Mouse (Mus musculus) kidney, embryonic 16.5 days (tissue): ENCODE data around the gene Ripor2. TPM values are rescaled to one million over a fixed set of nuclear protein-coding genes. Genes with fewer than 3 reads are reported as not detected.

Experiments used
- ATAC-seq: fragments of 200-750 bp; cut with Nextera tagmentation; 2 replicates; pipeline ENCODE4 v1.8.0; 2017; ENCODE audit warnings: moderate TSS enrichment; ENCODE audit not compliant: low FRiP score, low TSS enrichment
- H3K27ac ChIP-seq: fragments of 300-500 bp; sonication (generic); 2 replicates; pipeline ENCODE4 v1.5.1; 2014; ENCODE audit warnings: low read length
- H3K27me3 ChIP-seq: fragments of 300-500 bp; sonication (generic); 2 replicates; pipeline ENCODE4 v1.6.1; 2014; ENCODE audit warnings: low read length, control low read depth, mixed read lengths; ENCODE audit not compliant: insufficient read depth
- H3K36me3 ChIP-seq: fragments of 300-500 bp; sonication (generic); 2 replicates; pipeline ENCODE4 v1.6.1; 2014; ENCODE audit warnings: low read length, control low read depth, mixed read lengths; ENCODE audit not compliant: insufficient read depth
- H3K4me1 ChIP-seq: fragments of 300-500 bp; sonication (generic); 2 replicates; pipeline ENCODE4 v1.6.1; 2014; ENCODE audit warnings: low read length, control low read depth, mixed read lengths; ENCODE audit not compliant: insufficient read depth
- H3K4me2 ChIP-seq: fragments of 300-500 bp; sonication (generic); replicated peaks from 2 replicates; pipeline ENCODE4 v1.6.1; 2014; ENCODE audit warnings: low read depth, low read length
- H3K4me3 ChIP-seq: fragments of 300-500 bp; sonication (generic); 2 replicates; pipeline ENCODE4 v1.5.1; 2014; ENCODE audit warnings: mild to moderate bottlenecking, low read length
- H3K9ac ChIP-seq: fragments of 300-500 bp; sonication (generic); replicated peaks from 2 replicates; pipeline ENCODE4 v1.6.1; 2014; ENCODE audit warnings: low read length
- H3K9me3 ChIP-seq: fragments of 300-500 bp; sonication (generic); 2 replicates; pipeline ENCODE4 v1.6.1; 2016; ENCODE audit warnings: low read length, control low read depth
- WGBS: fragments of 180-500 bp; shearing (Covaris S2); extraction: QIAGEN DNeasy Blood & Tissue Kit; methylation state at CpG from one replicate; pipeline ENCODE4 v1.1.7; 2014; 5-methylcytosine and 5-hydroxymethylcytosine counted together
- polyA plus RNA-seq: library from polyadenylated mRNA; unstranded; fragments of >200 nt; fragmentation: Nextera tagmentation; extraction: Ambion mirVana; gene quantifications from 2 replicates; pipeline ENCODE4 v1.2.1, GENCODE M21; 2015

The Ripor2 gene
- polyA plus RNA-seq, 1 experiment from 2014 or later = 2.1 TPM

GRCm38 (mm10) chr13:24640166-24640560 lies 58.2 kb downstream of the Ripor2 start:
- Histone ChIP-seq H3K9ac (no peak overlapping the region), H3K9me3 (no peaks in the 10 kb centered on the region), H3K4me1 (peaks cover 30% of the 10 kb centered on the region), H3K27me3 (peaks cover 5% of the 10 kb centered on the region), H3K4me2 (no peak overlapping the region), H3K27ac (no peak overlapping the region), H3K36me3 (no peaks in the 10 kb centered on the region), H3K4me3 (no peak overlapping the region)
- ATAC-seq = no peak
- 37% methylated on average over 4 of the region's 4 CpGs for WGBS

- peaks cover 30% of the 10 kb centered on the region for H3K4me1 ChIP-seq
- H3K4me2 ChIP-seq = no peak overlapping the region
- H3K9ac ChIP-seq = no peak overlapping the region
- 81% methylated on average over 3 of the region's 3 CpGs for WGBS
- no peaks in the 10 kb centered on the region for H3K9me3 ChIP-seq
- H3K4me3 ChIP-seq = no peak overlapping the region
- no peaks in the 10 kb centered on the region for H3K36me3 ChIP-seq
- no peak overlapping the region for H3K27ac ChIP-seq
- peaks cover 5% of the 10 kb centered on the region for H3K27me3 ChIP-seq
- ATAC-seq = no peak
These were observed 58.9 kb downstream of the Ripor2 start for GRCm38 (mm10) chr13:24640836-24641385.

GRCm38 (mm10) chr13:24641491-24642430 lies 59.8 kb downstream of the Ripor2 start:
- Histone ChIP-seq H3K4me3 (no peak overlapping the region), H3K36me3 (no peaks in the 10 kb centered on the region), H3K9ac (no peak overlapping the region), H3K27me3 (peaks cover 5% of the 10 kb centered on the region), H3K27ac (no peak overlapping the region), H3K4me2 (no peak overlapping the region), H3K4me1 (peaks cover 30% of the 10 kb centered on the region), H3K9me3 (no peaks in the 10 kb centered on the region)
- 66% methylated on average over 7 of the region's 7 CpGs for WGBS
- ATAC-seq = no peak

GRCm38 (mm10) chr13:24645146-24645545 lies 63.2 kb downstream of the Ripor2 start:
- Histone ChIP-seq H3K36me3 (no peaks in the 10 kb centered on the region), H3K27ac (no peak overlapping the region), H3K9me3 (no peaks in the 10 kb centered on the region), H3K4me2 (no peak overlapping the region), H3K9ac (no peak overlapping the region), H3K27me3 (no peaks in the 10 kb centered on the region), H3K4me1 (peaks cover 9% of the 10 kb centered on the region), H3K4me3 (no peak overlapping the region)
- WGBS = 80% methylated on average over 3 of the region's 3 CpGs
- ATAC-seq = no peak

- WGBS = 76% methylated on average over 3 of the region's 3 CpGs
- Histone ChIP-seq H3K27me3 (no peaks in the 10 kb centered on the region), H3K4me1 (no peaks in the 10 kb centered on the region), H3K9me3 (no peaks in the 10 kb centered on the region), H3K4me3 (no peak overlapping the region), H3K9ac (no peak overlapping the region), H3K27ac (no peak overlapping the region), H3K4me2 (no peak overlapping the region), H3K36me3 (no peaks in the 10 kb centered on the region)
- ATAC-seq = no peak
These were observed 64.3 kb downstream of the Ripor2 start for GRCm38 (mm10) chr13:24646324-24646723.

- no peak overlapping the region for H3K4me2 ChIP-seq
- WGBS = 87% methylated on average over 2 of the region's 2 CpGs
- no peaks in the 10 kb centered on the region for H3K9me3 ChIP-seq
- H3K9ac ChIP-seq = no peak overlapping the region
- no peaks in the 10 kb centered on the region for H3K27me3 ChIP-seq
- no peak for ATAC-seq
- no peaks in the 10 kb centered on the region for H3K36me3 ChIP-seq
- no peak overlapping the region for H3K4me3 ChIP-seq
- H3K27ac ChIP-seq = no peak overlapping the region
- no peaks in the 10 kb centered on the region for H3K4me1 ChIP-seq
These were observed 65.5 kb downstream of the Ripor2 start for GRCm38 (mm10) chr13:24647444-24647843.

GRCm38 (mm10) chr13:24648027-24648426 lies 66.0 kb downstream of the Ripor2 start:
- Histone ChIP-seq H3K36me3 (no peaks in the 10 kb centered on the region), H3K9me3 (no peaks in the 10 kb centered on the region), H3K27ac (no peak overlapping the region), H3K27me3 (no peaks in the 10 kb centered on the region), H3K9ac (no peak overlapping the region), H3K4me1 (no peaks in the 10 kb centered on the region), H3K4me3 (no peak overlapping the region), H3K4me2 (no peak overlapping the region)
- 75% methylated on average over 5 of the region's 5 CpGs for WGBS
- no peak for ATAC-seq

- Histone ChIP-seq H3K4me3 (no peak overlapping the region), H3K4me1 (no peaks in the 10 kb centered on the region), H3K9me3 (no peaks in the 10 kb centered on the region), H3K4me2 (no peak overlapping the region), H3K27ac (no peak overlapping the region), H3K27me3 (no peaks in the 10 kb centered on the region), H3K9ac (no peak overlapping the region), H3K36me3 (no peaks in the 10 kb centered on the region)
- ATAC-seq = no peak
- WGBS = 91% methylated on average over 3 of the region's 3 CpGs
These were observed 66.7 kb downstream of the Ripor2 start for GRCm38 (mm10) chr13:24648668-24649067.

GRCm38 (mm10) chr13:24649099-24649498 lies 67.1 kb downstream of the Ripor2 start:
- ATAC-seq = no peak

GRCm38 (mm10) chr13:24651018-24651417 lies 69.0 kb downstream of the Ripor2 start:
- WGBS = 83% methylated on average over 3 of the region's 3 CpGs

More at GRCm38 (mm10) chr13:24649099-24649498, 67.1 kb downstream of the Ripor2 start:
- no peak overlapping the region for H3K4me2 ChIP-seq
- 67% methylated on average over 2 of the region's 2 CpGs for WGBS
- H3K27me3 ChIP-seq = no peaks in the 10 kb centered on the region
- H3K4me1 ChIP-seq = no peaks in the 10 kb centered on the region
- H3K9me3 ChIP-seq = no peaks in the 10 kb centered on the region
- no peak overlapping the region for H3K9ac ChIP-seq
- H3K36me3 ChIP-seq = no peaks in the 10 kb centered on the region
- H3K27ac ChIP-seq = no peak overlapping the region
- no peak overlapping the region for H3K4me3 ChIP-seq

More at GRCm38 (mm10) chr13:24651018-24651417, 69.0 kb downstream of the Ripor2 start:
- Histone ChIP-seq H3K4me3 (no peak overlapping the region), H3K4me2 (no peak overlapping the region), H3K36me3 (no peaks in the 10 kb centered on the region), H3K9ac (no peak overlapping the region), H3K27me3 (no peaks in the 10 kb centered on the region), H3K4me1 (no peaks in the 10 kb centered on the region), H3K9me3 (no peaks in the 10 kb centered on the region), H3K27ac (no peak overlapping the region)
- ATAC-seq = no peak
